25 mouse cellular contexts compared by ENCODE assay signal in genomic region chr12:77143521-77143920, GRCm38 (mm10).
DNase-seq lines count a peak whose midpoint lies in the region; ATAC-seq and TF ChIP-seq lines count a peak whose summit lies in the region.
"Had no signal": no experiment of that assay in that cellular context is flagged by ENCODE, and none has a peak within 500 bp of the region (broad histone marks: within the 10 kb centered on the region; RNA-seq: fewer than 3 reads in every experiment).

No protein-coding gene starts in this region.

- DNase-seq in heart, embryonic 10.5 days (ENCODE audit: low spot score), result peak; percentile 51
- no peak for DNase-seq in heart, postnatal 25 days (ENCODE audit: low spot score)
- DNase-seq in lung, postnatal 0 days (ENCODE audit: low spot score), result peak; percentile 57
- DNase-seq in lung, adult 2 months, result no peak
- DNase-seq in CH12.LX (ENCODE audit: extremely low read depth), result no peak
- no peak for DNase-seq in kidney, postnatal 36 days
- DNase-seq: cerebellum, adult 11 months; cerebellum, adult 2 months; cerebellum, adult 9-11 months; cerebellum, postnatal 25 days; forebrain, postnatal 0 days; gastrocnemius, adult 2 months; gastrocnemius, postnatal 14 days; heart, postnatal 36 days had no signal

- in situ Hi-C loops in CH12.LX (cut with MboI; ENCODE audit: low pct_ligation_motif_present, low pct_unique_long_range_greater_than_20kb, low sequenced_read_pairs), result loop anchor here (10.0 kb wide), 1 partner anchor 91 kb away; the partner anchor contains the start of gene Fut8

- dilution Hi-C loops in CH12.LX (cut with MboI; ENCODE audit: extremely low pct_ligation_motif_present, extremely low pct_unique_long_range_greater_than_20kb, low sequenced_read_pairs), result no loop called here

- H3K4me2 ChIP-seq in lung, postnatal 0 days (replicated peaks; ENCODE audit: low read depth, low read length), result no peak overlapping the region
- H3K4me2 ChIP-seq in CH12.LX (ENCODE audit: insufficient read depth, low read depth, poor library complexity, severe bottlenecking), result peak overlapping the region; percentile 31; the same call in 1 of the 2 replicates
- H3K4me2 ChIP-seq: embryonic facial prominence, embryonic 12.5 days; embryonic facial prominence, embryonic 15.5 days; heart, embryonic 13.5 days; hindbrain, embryonic 13.5 days had no signal

- H3K36me3 ChIP-seq in heart, embryonic 10.5 days, result no peaks in the 10 kb centered on the region
- H3K36me3 ChIP-seq in lung, postnatal 0 days (ENCODE audit: insufficient read depth, low read length), result no peaks in the 10 kb centered on the region
- H3K36me3 ChIP-seq in CH12.LX (replicated peaks in 1 of 2; ENCODE audit: control insufficient read depth in 1 of 2, insufficient read depth in 1 of 2, low read length in 1 of 2), result no peaks in the 10 kb centered on the region
- H3K36me3 ChIP-seq: embryonic facial prominence, embryonic 12.5 days; embryonic facial prominence, embryonic 15.5 days; G1E; heart, embryonic 13.5 days; hindbrain, embryonic 10.5 days; hindbrain, embryonic 13.5 days had no signal

- TF ChIP-seq EP300 in lung, postnatal 0 days (IDR thresholded peaks at IDR 0.05), result peak; percentile 60
- no peak for TF ChIP-seq EP300 in CH12.LX (IDR thresholded peaks at IDR 0.05; ENCODE audit: low read length)

- H3K27me3 ChIP-seq in heart, embryonic 10.5 days (ENCODE audit: insufficient read depth, poor library complexity, severe bottlenecking), result no peaks in the 10 kb centered on the region
- H3K27me3 ChIP-seq in lung, postnatal 0 days (replicated peaks; ENCODE audit: insufficient read depth, low read length), result no peaks in the 10 kb centered on the region
- H3K27me3 ChIP-seq in CH12.LX (replicated peaks), result no peaks in the 10 kb centered on the region
- H3K27me3 ChIP-seq: embryonic facial prominence, embryonic 12.5 days; embryonic facial prominence, embryonic 15.5 days; heart, embryonic 13.5 days; hindbrain, embryonic 13.5 days; Patski had no signal

- H3K4me3 ChIP-seq in heart, embryonic 10.5 days, result no peak overlapping the region
- H3K4me3 ChIP-seq in lung, postnatal 0 days (ENCODE audit: low read depth, low read length), result no peak overlapping the region
- no peak overlapping the region for H3K4me3 ChIP-seq in lung, adult 2 months (replicated peaks; ENCODE audit: extremely low read depth, low read depth, low read length)
- no peak overlapping the region for H3K4me3 ChIP-seq in CH12.LX (replicated peaks in 1 of 3; ENCODE audit: low read depth in 2 of 3, low read length in 2 of 3, poor library complexity in 1 of 3)
- H3K4me3 ChIP-seq: embryonic facial prominence, embryonic 12.5 days; embryonic facial prominence, embryonic 15.5 days; gastrocnemius, adult 2 months; heart, embryonic 13.5 days; hindbrain, embryonic 10.5 days; hindbrain, embryonic 13.5 days had no signal

- no peak for TF ChIP-seq POLR2A in lung, adult 2 months (IDR thresholded peaks at IDR 0.05; ENCODE audit: borderline replicate concordance, extremely low read depth, low read depth, low read length)
- no peak for TF ChIP-seq POLR2A in CH12.LX (IDR thresholded peaks at IDR 0.05; ENCODE audit: low read depth, low read length)

- TF ChIP-seq RAD21 in CH12.LX (IDR thresholded peaks at IDR 0.05; ENCODE audit: low read depth, low read length), result no peak

- no peaks in the 10 kb centered on the region for H3K79me2 ChIP-seq in CH12.LX (replicated peaks; ENCODE audit: control insufficient read depth, extremely low read depth, insufficient read depth, poor library complexity, severe bottlenecking)

- intact Hi-C loops in heart, postnatal 25 days (cut with DNase I), result no loop called here

- H3K4me1 ChIP-seq in heart, embryonic 10.5 days, result peaks cover 11% of the 10 kb centered on the region
- no peaks in the 10 kb centered on the region for H3K4me1 ChIP-seq in lung, postnatal 0 days (ENCODE audit: insufficient read depth, low read depth, low read length)
- no peaks in the 10 kb centered on the region for H3K4me1 ChIP-seq in lung, adult 2 months (ENCODE audit: control insufficient read depth, insufficient read depth, low read length)
- H3K4me1 ChIP-seq in CH12.LX (ENCODE audit: control insufficient read depth in 1 of 2, insufficient read depth in 2 of 2), result peaks cover 32 to 85% of the 10 kb centered on the region in 2 experiments
- H3K4me1 ChIP-seq: embryonic facial prominence, embryonic 15.5 days; hindbrain, embryonic 10.5 days; hindbrain, embryonic 13.5 days had no signal

- peak; percentile 89 for ATAC-seq in lung, postnatal 0 days
- ATAC-seq: CD4-positive, CD25-positive, alpha-beta regulatory T cell, adult 4 months; forebrain, embryonic 14.5 days; forebrain, postnatal 0 days; hindbrain, embryonic 16.5 days; intestine, embryonic 16.5 days; Patski had no signal

- no peak for TF ChIP-seq CTCF in lung, postnatal 0 days (IDR thresholded peaks at IDR 0.05)
- TF ChIP-seq CTCF in lung, adult 2 months (IDR thresholded peaks at IDR 0.05; ENCODE audit: insufficient read depth, low read length), result no peak
- TF ChIP-seq CTCF in CH12.LX (conservative IDR thresholded peaks at IDR 0.05 in 1 of 2, IDR thresholded peaks at IDR 0.05 in 1 of 2; ENCODE audit: low read depth in 2 of 2, low read length in 2 of 2), result no peak

- 50% methylated on average over 6 of the region's 6 CpGs for WGBS in heart, embryonic 10.5 days
- WGBS in lung, postnatal 0 days, result 39% methylated on average over 6 of the region's 6 CpGs
- WGBS in lung, adult 2 months, result 43% methylated on average over 6 of the region's 6 CpGs

- no peak overlapping the region for H3K9ac ChIP-seq in lung, postnatal 0 days (replicated peaks; ENCODE audit: low read depth)
- no peak overlapping the region for H3K9ac ChIP-seq in CH12.LX (ENCODE audit: insufficient read depth, low read depth)
- H3K9ac ChIP-seq: embryonic facial prominence, embryonic 12.5 days; embryonic facial prominence, embryonic 15.5 days; forebrain, postnatal 0 days; heart, embryonic 13.5 days; hindbrain, embryonic 13.5 days had no signal

- H3K9me3 ChIP-seq in heart, embryonic 10.5 days, result no peaks in the 10 kb centered on the region
- no peaks in the 10 kb centered on the region for H3K9me3 ChIP-seq in lung, postnatal 0 days (ENCODE audit: low read length)
- H3K9me3 ChIP-seq in CH12.LX (replicated peaks; ENCODE audit: low read length), result no peaks in the 10 kb centered on the region
- H3K9me3 ChIP-seq: embryonic facial prominence, embryonic 12.5 days; embryonic facial prominence, embryonic 15.5 days; G1E; heart, embryonic 13.5 days; hindbrain, embryonic 10.5 days; hindbrain, embryonic 13.5 days had no signal

- H3K27ac ChIP-seq in heart, embryonic 10.5 days, result no peak overlapping the region
- no peak overlapping the region for H3K27ac ChIP-seq in lung, postnatal 0 days (ENCODE audit: low read length)
- peak overlapping the region; percentile 51 for H3K27ac ChIP-seq in CH12.LX (ENCODE audit: insufficient read depth, low read depth)
- H3K27ac ChIP-seq: embryonic facial prominence, embryonic 12.5 days; embryonic facial prominence, embryonic 15.5 days; gastrocnemius, adult 2 months; heart, embryonic 13.5 days; hindbrain, embryonic 10.5 days; hindbrain, embryonic 13.5 days had no signal

TF ChIP-seq in CH12.LX, 34 proteins besides CTCF, POLR2A, EP300 and RAD21:
- TF ChIP-seq ETS1 (conservative IDR thresholded peaks at IDR 0.05; ENCODE audit: low read depth, low read length), result no peak
- TF ChIP-seq MEF2A (IDR thresholded peaks at IDR 0.05; ENCODE audit: borderline replicate concordance, low read depth, low read length), result no peak
- no peak for TF ChIP-seq ZC3H11A (IDR thresholded peaks at IDR 0.05; ENCODE audit: low read depth, low read length)
- no peak for TF ChIP-seq E2F4 (IDR thresholded peaks at IDR 0.05; ENCODE audit: insufficient replicate concordance, low read depth, low read length)
- no peak for TF ChIP-seq USF2 (conservative IDR thresholded peaks at IDR 0.05; ENCODE audit: low read depth, low read length)
- TF ChIP-seq MXI1 (IDR thresholded peaks at IDR 0.05; ENCODE audit: low read depth, low read length), result no peak
- TF ChIP-seq JUN (IDR thresholded peaks at IDR 0.05; ENCODE audit: insufficient read depth, low read depth, low read length), result no peak
- no peak for TF ChIP-seq NELFE (IDR thresholded peaks at IDR 0.05; ENCODE audit: low read depth, low read length)
- TF ChIP-seq IRF4 (IDR thresholded peaks at IDR 0.05; ENCODE audit: low read depth, low read length), result no peak
- no peak; the same call in 1 of the 2 replicates for TF ChIP-seq CHD2 (IDR thresholded peaks at IDR 0.05; ENCODE audit: low read length)
- TF ChIP-seq JUND (conservative IDR thresholded peaks at IDR 0.05; ENCODE audit: low read depth, low read length), result no peak

Comparison
In these comparisons a context has a peak if more than half of its experiments do, and no peak if none do; other contexts are left out.
1. DNase-seq: peak in heart, embryonic 10.5 days (single experiment) and lung, postnatal 0 days (single experiment); none in heart, postnatal 25 days (single experiment), lung, adult 2 months (single experiment), CH12.LX (single experiment) and kidney, postnatal 36 days (0 of 2).